Mouse (Mus musculus): Measurements from ENCODE around the gene Syne4. TPM values are rescaled to one million over a fixed set of nuclear protein-coding genes. Genes with fewer than 3 reads are reported as not detected.

The Syne4 gene
- 14.6 and 14.8 TPM in 2 replicates for polyA plus RNA-seq (2015; fragmentation: Nextera tagmentation; extraction: Ambion mirVana)

DNA sequence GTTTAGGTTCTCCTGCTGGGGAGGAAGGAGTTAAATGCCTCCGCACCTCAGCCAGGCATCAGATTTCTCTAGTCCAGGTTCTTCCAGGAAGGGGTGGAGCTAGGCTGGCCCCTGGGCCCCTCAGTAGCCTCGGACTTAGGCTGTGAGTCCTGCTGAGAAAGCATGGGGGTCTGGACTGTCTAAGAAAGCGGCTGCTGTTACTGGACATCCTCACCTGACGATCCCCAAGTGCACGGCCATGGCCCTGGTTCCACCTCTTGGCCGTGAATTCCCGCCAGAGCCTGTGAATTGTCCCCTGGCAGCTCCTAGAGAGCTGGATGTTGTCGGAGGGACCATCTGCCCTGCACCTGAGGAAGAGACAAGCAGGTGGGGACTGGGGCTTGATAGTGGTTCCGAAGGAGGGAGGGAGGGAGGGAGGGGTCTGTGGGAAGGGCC lies at the start of gene Syne4:
TSS of gene Syne4 (plus strand) at position 87 of the 435 bp plus-strand sequence.
- H3K9ac ChIP-seq (ENCODE audit: low read depth, low read length) = peak within 1 kb of the TSS; percentile 19; the same call in 1 of the 2 replicates

DNA sequence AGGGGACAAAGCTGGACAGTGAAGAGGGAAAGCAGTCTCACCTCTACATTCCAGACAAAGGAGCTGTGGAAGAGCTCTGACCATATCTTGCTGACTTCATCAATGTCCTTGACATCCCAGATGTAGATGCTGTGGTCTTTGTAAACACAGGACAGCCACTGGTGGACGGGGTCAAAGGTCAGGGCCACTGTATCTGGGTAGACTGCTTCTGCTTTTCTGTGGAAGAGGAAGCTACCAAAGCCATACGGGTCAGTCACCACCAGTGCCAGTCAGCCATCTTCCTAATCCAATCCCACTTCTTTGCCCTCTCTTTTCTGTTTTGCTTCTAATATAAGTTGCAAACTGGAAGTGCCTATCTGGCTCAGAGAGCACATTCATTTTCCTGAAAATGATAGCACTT lies 49.6 kb upstream of the Syne4 start:
- Histone ChIP-seq H3K36me3 (ENCODE audit: control insufficient read depth, insufficient read depth, low read length) (no peaks in the 10 kb centered on the region), H3K9ac (ENCODE audit: low read depth, low read length) (no peak overlapping the region), H3K4me2 (ENCODE audit: low read length) (no peak overlapping the region), H3K27me3 (replicated peaks; ENCODE audit: control insufficient read depth, insufficient read depth, low read length) (no peaks in the 10 kb centered on the region), H3K9me3 (ENCODE audit: control insufficient read depth, low read length) (no peaks in the 10 kb centered on the region), H3K27ac (ENCODE audit: low read depth, low read length) (no peak overlapping the region), H3K4me3 (ENCODE audit: low read length) (no peak overlapping the region), H3K4me1 (ENCODE audit: control insufficient read depth, insufficient read depth, low read depth, low read length) (no peaks in the 10 kb centered on the region)
- WGBS = 88% methylated on average over 2 of the region's 2 CpGs
- no peak for ATAC-seq

More for the DNA sequence above, at the start of gene Syne4:
- H3K4me1 ChIP-seq (ENCODE audit: control insufficient read depth, insufficient read depth, low read depth, low read length) = peaks cover 4% of the 10 kb centered on the region
- no peaks in the 10 kb centered on the region for H3K9me3 ChIP-seq (ENCODE audit: control insufficient read depth, low read length)
- no peaks in the 10 kb centered on the region for H3K27me3 ChIP-seq (replicated peaks; ENCODE audit: control insufficient read depth, insufficient read depth, low read length)
- no peak within 1 kb of the TSS for H3K4me3 ChIP-seq (ENCODE audit: low read length)
- no peak within 1 kb of the TSS for H3K4me2 ChIP-seq (ENCODE audit: low read length)
- no peak for ATAC-seq
- 5% methylated on average over 9 of the region's 9 CpGs for WGBS
- no peaks in the 10 kb centered on the region for H3K36me3 ChIP-seq (ENCODE audit: control insufficient read depth, insufficient read depth, low read length)
- H3K27ac ChIP-seq (ENCODE audit: low read depth, low read length) = no peak within 1 kb of the TSS

- no peak overlapping the region for H3K4me3 ChIP-seq (ENCODE audit: low read length)
- H3K27ac ChIP-seq (ENCODE audit: low read depth, low read length) = no peak overlapping the region
- H3K4me1 ChIP-seq (ENCODE audit: control insufficient read depth, insufficient read depth, low read depth, low read length) = no peaks in the 10 kb centered on the region
- no peak overlapping the region for H3K4me2 ChIP-seq (ENCODE audit: low read length)
- no peaks in the 10 kb centered on the region for H3K27me3 ChIP-seq (replicated peaks; ENCODE audit: control insufficient read depth, insufficient read depth, low read length)
- H3K9ac ChIP-seq (ENCODE audit: low read depth, low read length) = no peak overlapping the region
- H3K36me3 ChIP-seq (ENCODE audit: control insufficient read depth, insufficient read depth, low read length) = no peaks in the 10 kb centered on the region; the same call in 1 of the 2 replicates
- WGBS = 94% methylated on average over 5 of the region's 5 CpGs
- no peaks in the 10 kb centered on the region for H3K9me3 ChIP-seq (ENCODE audit: control insufficient read depth, low read length)
- no peak for ATAC-seq
Measured at GRCm38 (mm10) chr7:30265531-30265930, 49.1 kb upstream of the Syne4 start.

- Histone ChIP-seq H3K9ac (ENCODE audit: low read depth, low read length) (no peak overlapping the region), H3K4me2 (ENCODE audit: low read length) (no peak overlapping the region)
- 89% methylated on average over 7 of the region's 7 CpGs for WGBS
Measured at GRCm38 (mm10) chr7:30265935-30266334, 48.7 kb upstream of the Syne4 start.

GRCm38 (mm10) chr7:30266780-30267179 lies 47.8 kb upstream of the Syne4 start:
- Histone ChIP-seq H3K9ac (ENCODE audit: low read depth, low read length) (no peak overlapping the region), H3K9me3 (ENCODE audit: control insufficient read depth, low read length) (no peaks in the 10 kb centered on the region), H3K36me3 (ENCODE audit: control insufficient read depth, insufficient read depth, low read length) (no peaks in the 10 kb centered on the region; the same call in 1 of the 2 replicates), H3K27me3 (replicated peaks; ENCODE audit: control insufficient read depth, insufficient read depth, low read length) (no peaks in the 10 kb centered on the region), H3K27ac (ENCODE audit: low read depth, low read length) (no peak overlapping the region), H3K4me2 (ENCODE audit: low read length) (no peak overlapping the region), H3K4me3 (ENCODE audit: low read length) (no peak overlapping the region), H3K4me1 (ENCODE audit: control insufficient read depth, insufficient read depth, low read depth, low read length) (no peaks in the 10 kb centered on the region)
- 85% methylated on average over 3 of the region's 3 CpGs for WGBS
- no peak for ATAC-seq

More at GRCm38 (mm10) chr7:30265935-30266334, 48.7 kb upstream of the Syne4 start:
- Histone ChIP-seq H3K4me3 (ENCODE audit: low read length) (no peak overlapping the region), H3K4me1 (ENCODE audit: control insufficient read depth, insufficient read depth, low read depth, low read length) (no peaks in the 10 kb centered on the region), H3K27me3 (replicated peaks; ENCODE audit: control insufficient read depth, insufficient read depth, low read length) (no peaks in the 10 kb centered on the region), H3K27ac (ENCODE audit: low read depth, low read length) (no peak overlapping the region), H3K36me3 (ENCODE audit: control insufficient read depth, insufficient read depth, low read length) (no peaks in the 10 kb centered on the region; the same call in 1 of the 2 replicates), H3K9me3 (ENCODE audit: control insufficient read depth, low read length) (no peaks in the 10 kb centered on the region)
- no peak for ATAC-seq

GRCm38 (mm10) chr7:30269641-30270040 lies 45.0 kb upstream of the Syne4 start:
- no peaks in the 10 kb centered on the region for H3K4me1 ChIP-seq (ENCODE audit: control insufficient read depth, insufficient read depth, low read depth, low read length)
- no peaks in the 10 kb centered on the region; the same call in 1 of the 2 replicates for H3K36me3 ChIP-seq (ENCODE audit: control insufficient read depth, insufficient read depth, low read length)
- H3K9ac ChIP-seq (ENCODE audit: low read depth, low read length) = no peak overlapping the region
- no peak for ATAC-seq
- WGBS = 87% methylated on average over 4 of the region's 4 CpGs
- H3K4me2 ChIP-seq (ENCODE audit: low read length) = no peak overlapping the region
- no peaks in the 10 kb centered on the region for H3K9me3 ChIP-seq (ENCODE audit: control insufficient read depth, low read length)
- no peak overlapping the region for H3K4me3 ChIP-seq (ENCODE audit: low read length)
- H3K27ac ChIP-seq (ENCODE audit: low read depth, low read length) = no peak overlapping the region
- no peaks in the 10 kb centered on the region for H3K27me3 ChIP-seq (replicated peaks; ENCODE audit: control insufficient read depth, insufficient read depth, low read length)

- H3K4me1 ChIP-seq (ENCODE audit: control insufficient read depth, insufficient read depth, low read depth, low read length) = no peaks in the 10 kb centered on the region; the same call in 1 of the 2 replicates
- 89% methylated on average over 6 of the region's 6 CpGs for WGBS
- H3K27ac ChIP-seq (ENCODE audit: low read depth, low read length) = no peak overlapping the region
- H3K4me3 ChIP-seq (ENCODE audit: low read length) = no peak overlapping the region
- H3K4me2 ChIP-seq (ENCODE audit: low read length) = no peak overlapping the region
- no peaks in the 10 kb centered on the region for H3K9me3 ChIP-seq (ENCODE audit: control insufficient read depth, low read length)
- no peak for ATAC-seq
- H3K27me3 ChIP-seq (replicated peaks; ENCODE audit: control insufficient read depth, insufficient read depth, low read length) = no peaks in the 10 kb centered on the region
- H3K36me3 ChIP-seq (ENCODE audit: control insufficient read depth, insufficient read depth, low read length) = no peaks in the 10 kb centered on the region; the same call in 1 of the 2 replicates
- no peak overlapping the region for H3K9ac ChIP-seq (ENCODE audit: low read depth, low read length)
Measured at GRCm38 (mm10) chr7:30274383-30274782, 40.2 kb upstream of the Syne4 start.

DNA sequence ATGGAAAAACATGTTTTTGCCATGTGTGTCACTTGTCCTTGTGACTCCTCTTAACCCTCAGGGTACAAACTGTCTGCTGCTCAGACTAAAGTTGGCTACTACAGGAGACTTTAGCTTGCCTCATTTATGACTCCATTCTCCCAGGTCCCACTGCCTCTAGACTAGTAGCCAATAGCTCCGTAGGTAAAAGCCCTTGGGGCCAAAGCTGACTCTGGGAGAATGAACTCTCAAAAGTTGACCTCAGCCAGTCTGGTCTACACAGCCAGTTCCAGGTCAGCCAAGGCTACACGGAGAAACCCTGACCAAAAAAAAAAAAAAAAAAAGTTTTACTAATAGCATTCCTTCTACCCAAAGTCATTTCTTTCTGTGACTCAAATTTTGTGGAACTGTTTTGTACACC lies 35.7 kb upstream of the Syne4 start:
- Histone ChIP-seq H3K4me3 (ENCODE audit: low read length) (no peak overlapping the region), H3K4me2 (ENCODE audit: low read length) (no peak overlapping the region), H3K36me3 (ENCODE audit: control insufficient read depth, insufficient read depth, low read length) (no peaks in the 10 kb centered on the region), H3K4me1 (ENCODE audit: control insufficient read depth, insufficient read depth, low read depth, low read length) (peaks cover 2% of the 10 kb centered on the region; the same call in 1 of the 2 replicates), H3K27ac (ENCODE audit: low read depth, low read length) (no peak overlapping the region), H3K9me3 (ENCODE audit: control insufficient read depth, low read length) (no peaks in the 10 kb centered on the region), H3K27me3 (replicated peaks; ENCODE audit: control insufficient read depth, insufficient read depth, low read length) (no peaks in the 10 kb centered on the region), H3K9ac (ENCODE audit: low read depth, low read length) (no peak overlapping the region)
- no peak for ATAC-seq
- WGBS = 62% methylated on average over 2 of the region's 2 CpGs

DNA sequence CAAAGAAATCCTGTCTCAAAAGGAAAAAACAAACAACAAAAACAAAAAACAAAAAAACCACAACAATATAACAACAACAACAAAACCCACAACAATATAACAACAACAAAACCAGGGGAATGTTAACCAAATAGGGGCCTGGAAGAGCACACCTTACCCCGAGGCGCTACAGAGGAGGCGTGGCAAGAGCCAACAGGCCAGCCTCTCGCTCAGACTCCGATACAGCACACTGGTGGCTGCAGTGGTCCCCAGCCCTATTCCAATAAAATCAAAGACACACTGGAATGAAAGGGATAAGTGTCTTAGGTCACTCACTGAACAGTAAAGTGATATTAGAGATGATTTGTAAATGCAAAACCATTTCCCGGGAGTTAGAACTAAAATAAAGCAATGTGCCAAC lies 35.1 kb upstream of the Syne4 start:
- 0% methylated on average over 6 of the region's 6 CpGs for WGBS
- Histone ChIP-seq H3K27me3 (replicated peaks; ENCODE audit: control insufficient read depth, insufficient read depth, low read length) (no peaks in the 10 kb centered on the region), H3K9ac (ENCODE audit: low read depth, low read length) (peak overlapping the region; percentile 46; the same call in 1 of the 2 replicates), H3K4me1 (ENCODE audit: control insufficient read depth, insufficient read depth, low read depth, low read length) (peaks cover 2% of the 10 kb centered on the region; the same call in 1 of the 2 replicates), H3K9me3 (ENCODE audit: control insufficient read depth, low read length) (no peaks in the 10 kb centered on the region), H3K4me3 (ENCODE audit: low read length) (peak overlapping the region; percentile 74), H3K27ac (ENCODE audit: low read depth, low read length) (no peak overlapping the region; the same call in 1 of the 2 replicates), H3K4me2 (ENCODE audit: low read length) (peak overlapping the region; percentile 99), H3K36me3 (ENCODE audit: control insufficient read depth, insufficient read depth, low read length) (no peaks in the 10 kb centered on the region)
- no peak for ATAC-seq

Measured in hindbrain, embryonic 16.5 days (tissue).